Mouse (Mus musculus) layer of hippocampus, postnatal 25 days (tissue): ENCODE results near the gene Ttc25. TPM values are rescaled to one million over a fixed set of nuclear protein-coding genes. Genes with fewer than 3 reads are reported as not detected.
"Not testable (repeated sequence)": the region's sequence is repeated elsewhere in the genome, so short reads cannot be mapped to it uniquely, and the experiment has no call there.

Experiments used
- DNase-seq, 2 experiments: peaks; one replicate each; pipeline ENCODE4 v3.0.0; 2022; ENCODE audit warnings: mixed read lengths in 2 of 2, low spot score in 1 of 2; ENCODE audit errors: extremely low spot score in 1 of 2
- total RNA-seq, 2 experiments: library from RNA; stranded (reverse); gene quantifications; 2 replicates each; pipeline ENCODE4 v1.2.3; 2021

Gene Ttc25
- total RNA-seq, 2 experiments from 2014 or later, result 0.54 to 1.2 TPM

GRCm38 (mm10) chr11:100595533-100595932 lies 50.1 kb downstream of the Ttc25 start:
- DNase-seq, result no peak

DNA sequence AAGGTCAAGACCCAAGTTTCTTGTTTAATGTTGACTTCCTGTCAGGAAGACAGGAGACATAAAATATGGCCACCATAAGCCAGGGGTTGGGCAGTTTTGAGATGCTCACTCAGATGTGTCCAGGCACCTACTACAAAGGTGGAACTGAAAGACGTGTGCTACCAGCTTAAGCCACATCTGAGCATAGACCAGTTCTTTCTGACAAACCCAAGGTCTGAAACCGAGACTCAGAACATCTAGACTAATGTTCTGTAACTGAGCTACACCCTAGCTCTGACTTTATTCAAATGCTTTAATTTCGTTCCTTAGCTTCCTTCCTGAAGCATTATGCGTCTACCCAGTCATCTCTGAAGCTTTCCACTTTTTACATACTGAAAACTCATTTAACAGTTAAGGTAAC lies 52.7 kb downstream of the Ttc25 start:
- no peak for DNase-seq

GRCm38 (mm10) chr11:100601372-100601771 lies 56.0 kb downstream of the Ttc25 start:
- DNase-seq, result no peak

DNA sequence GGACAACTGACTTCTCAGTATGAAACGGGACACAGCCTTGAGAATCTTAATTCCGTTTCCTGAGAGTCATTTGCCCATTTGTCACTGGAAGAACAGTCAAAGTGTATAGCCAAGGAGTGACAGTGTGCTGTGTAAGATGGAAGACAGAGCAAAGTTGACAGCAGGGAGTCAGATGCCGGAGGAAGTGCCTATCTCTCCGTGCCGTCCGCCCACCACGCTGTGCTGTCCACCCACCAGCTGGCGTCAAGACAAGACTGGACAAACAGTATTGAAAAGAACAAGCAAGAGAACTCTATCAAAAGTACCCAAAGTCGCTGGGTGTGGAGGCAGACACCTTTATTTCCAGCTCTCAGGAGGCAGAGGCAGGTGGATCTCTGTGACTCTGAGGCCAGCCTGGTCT lies 57.7 kb downstream of the Ttc25 start:
- DNase-seq, result no peak

DNA sequence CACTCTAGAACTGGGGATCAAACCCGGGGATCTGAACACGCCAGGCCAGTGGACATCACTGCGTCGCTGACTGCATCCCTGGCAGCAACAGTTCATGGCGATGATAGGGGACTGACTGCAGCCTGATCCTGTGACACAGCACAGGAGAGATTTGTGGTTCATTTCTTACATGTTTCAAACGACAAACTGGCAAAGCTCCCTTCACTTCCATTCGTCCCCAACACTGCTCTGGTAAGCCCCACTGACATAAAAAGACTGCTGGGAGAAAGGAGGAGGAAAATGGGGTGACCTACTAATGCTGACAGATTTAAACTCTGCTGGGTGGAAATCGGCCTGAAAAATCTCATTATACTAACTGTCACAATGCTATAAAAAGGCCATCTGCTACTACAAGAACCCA lies 58.4 kb downstream of the Ttc25 start:
- no peak for DNase-seq

- DNase-seq, result no peak
Measured at GRCm38 (mm10) chr11:100604321-100605005, 59.1 kb downstream of the Ttc25 start.

DNA sequence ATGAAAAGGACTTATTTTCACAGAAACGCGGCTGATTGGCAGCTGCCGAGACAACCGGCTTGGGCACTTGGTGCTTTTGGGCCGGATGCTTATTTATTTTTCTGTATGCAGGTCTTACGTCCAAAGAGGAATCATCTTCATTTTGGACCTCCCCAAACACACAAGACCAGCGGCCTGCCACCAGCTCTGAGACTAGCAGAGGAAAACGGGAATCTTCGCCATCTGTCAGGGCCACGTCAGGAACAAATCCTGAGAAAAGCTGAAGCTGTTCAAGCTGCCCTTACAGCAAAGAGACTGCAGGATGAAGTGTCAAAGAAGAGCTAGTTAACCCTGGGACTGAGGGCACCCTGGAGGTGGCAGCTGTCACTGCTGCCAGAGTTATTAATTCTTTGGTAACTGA lies 60.0 kb downstream of the Ttc25 start:
- no peak for DNase-seq

- DNase-seq, result no peak
Measured at GRCm38 (mm10) chr11:100607121-100607520, 61.7 kb downstream of the Ttc25 start.

DNA sequence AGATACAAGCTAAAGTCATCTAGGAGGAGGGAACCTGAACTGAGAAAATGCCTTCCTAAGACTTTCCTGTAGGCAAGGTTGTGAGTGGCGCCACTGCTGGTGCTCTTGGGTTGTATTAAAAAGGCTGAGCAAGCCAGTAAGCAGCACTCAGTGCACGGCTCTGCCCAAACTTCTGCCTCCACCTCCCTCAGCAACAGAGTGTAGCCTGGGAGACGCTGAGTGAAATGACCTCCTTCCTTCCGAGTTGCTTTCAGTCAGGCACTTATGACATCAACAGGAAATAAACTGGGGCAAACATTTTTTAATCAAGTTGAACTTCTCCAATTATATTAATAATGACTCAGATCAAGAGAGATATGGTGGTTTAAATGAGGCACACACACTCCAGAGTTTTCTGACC lies 63.4 kb downstream of the Ttc25 start:
- no peak for DNase-seq

DNA sequence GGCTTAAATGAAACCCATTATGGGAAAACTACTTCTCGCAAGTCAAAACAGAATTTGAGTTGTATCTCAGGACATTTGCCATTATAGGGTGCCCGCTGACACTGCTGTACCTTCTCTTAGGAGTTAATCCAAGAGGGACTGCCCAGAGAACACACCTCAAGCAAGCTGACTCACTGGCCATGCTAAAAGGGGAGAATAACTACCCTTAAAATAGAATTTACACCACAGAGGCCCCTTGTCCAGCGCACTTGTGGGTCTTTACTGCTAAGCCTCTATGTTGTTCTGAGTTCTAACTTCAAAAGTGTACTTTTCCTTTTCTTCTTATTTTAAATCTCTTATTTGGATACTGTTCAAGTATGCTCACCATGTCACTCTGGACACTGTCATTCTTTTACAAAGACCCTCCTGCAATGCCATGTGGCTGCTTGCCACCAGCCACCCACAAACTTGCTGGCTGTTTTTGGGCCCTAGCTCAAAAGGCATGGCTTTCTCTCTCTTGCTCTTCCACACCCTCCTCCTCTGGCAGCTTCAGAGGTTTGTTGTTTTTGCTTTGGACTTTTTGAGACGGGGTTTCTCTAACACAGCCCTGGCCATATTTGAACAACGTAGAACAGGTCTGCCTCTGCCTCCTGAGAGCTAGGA lies 64.1 kb downstream of the Ttc25 start:
- no peak for DNase-seq

- no peak for DNase-seq
Measured at GRCm38 (mm10) chr11:100609997-100610680, 64.7 kb downstream of the Ttc25 start.

DNA sequence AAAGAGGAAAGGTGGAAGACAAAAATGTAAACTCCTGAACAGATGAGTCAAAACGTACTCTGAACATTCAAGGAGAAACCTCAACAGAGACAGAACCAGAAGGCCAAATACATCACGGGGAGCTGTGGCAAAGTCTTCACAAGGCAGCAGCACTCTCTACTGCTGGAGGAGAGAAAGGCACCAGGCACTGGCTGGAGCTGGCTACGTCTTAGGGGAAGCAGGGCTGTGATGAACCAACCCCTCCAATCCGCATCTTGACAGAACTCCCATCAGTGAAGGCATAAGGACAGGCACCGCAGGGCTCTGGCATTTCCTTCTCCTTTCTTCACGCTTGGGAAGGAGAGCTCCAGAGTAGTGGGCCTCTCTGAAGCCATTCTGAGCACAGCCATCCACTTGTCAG lies 66.2 kb downstream of the Ttc25 start:
- DNase-seq, result no peak

GRCm38 (mm10) chr11:100613241-100613640 lies 67.8 kb downstream of the Ttc25 start:
- DNase-seq, result no peak

- no peak for DNase-seq
Measured at GRCm38 (mm10) chr11:100616332-100616731, 70.9 kb downstream of the Ttc25 start.

DNA sequence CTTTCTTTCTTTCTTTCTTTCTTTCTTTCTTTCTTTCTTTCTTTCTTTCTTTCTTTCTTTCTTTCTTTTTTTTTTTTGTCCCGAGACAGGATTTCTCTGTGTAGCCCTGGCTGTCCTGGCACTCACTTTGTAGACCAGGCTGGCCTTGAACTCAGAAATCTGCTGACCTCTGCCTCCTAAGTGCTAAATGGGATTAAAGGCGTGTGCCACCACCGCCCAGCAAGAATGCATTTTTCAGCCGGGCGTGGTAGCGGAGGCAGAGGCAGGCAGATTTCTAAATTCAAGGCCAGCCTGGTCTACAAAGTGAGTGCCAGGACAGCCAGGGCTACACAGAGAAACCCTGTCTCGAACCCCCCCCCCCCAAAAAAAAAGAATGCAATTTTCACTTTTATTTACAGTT lies 71.4 kb downstream of the Ttc25 start:
- not testable (repeated sequence) for DNase-seq

DNA sequence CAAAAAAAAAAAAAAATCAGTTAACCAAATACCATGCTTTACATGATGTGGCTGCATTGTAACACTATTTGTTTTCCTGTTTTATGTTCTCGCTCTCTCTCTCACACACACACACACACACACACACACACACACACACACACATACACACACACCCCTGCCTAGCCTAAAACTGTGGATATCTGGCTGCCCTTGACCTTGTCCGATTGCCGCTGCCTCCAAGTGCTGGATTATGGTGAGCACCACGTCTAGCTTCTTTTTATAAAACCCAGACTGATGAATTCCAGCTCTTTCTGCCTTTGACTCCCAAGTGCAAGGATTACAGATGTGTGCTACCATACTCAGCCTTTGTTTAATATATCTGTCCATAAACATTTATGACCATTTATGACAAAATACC lies 72.1 kb downstream of the Ttc25 start:
- DNase-seq, result no peak

- DNase-seq, result peak in 1 of 2 experiments; percentile 39
Measured at GRCm38 (mm10) chr11:100618761-100619484, 73.5 kb downstream of the Ttc25 start, which contains the start of gene Nkiras2. TSS of gene Nkiras2 (plus strand) at chr11:100619244.

GRCm38 (mm10) chr11:100619485-100619975 lies 74.1 kb downstream of the Ttc25 start:
- peak; percentile 89 to 97 for DNase-seq

GRCm38 (mm10) chr11:100619982-100620381 lies 74.6 kb downstream of the Ttc25 start, which contains the start of gene Dnajc7:
TSS of gene Dnajc7 (minus strand) at chr11:100620168.
- no peak for DNase-seq
